Mouse (Mus musculus): ENCODE data around the gene Oip5. TPM values are rescaled to one million over a fixed set of nuclear protein-coding genes. Genes with fewer than 3 reads are reported as not detected.
"Not testable (repeated sequence)": the region's sequence is repeated elsewhere in the genome, so short reads cannot be mapped to it uniquely, and the experiment has no call there.

The Oip5 gene
- polyA plus RNA-seq, 1 experiment from 2014 or later: 45.4 TPM

GRCm38 (mm10) chr2:119602488-119602887 lies 15.8 kb downstream of the Oip5 start:
- no peak overlapping the region for H3K4me3 ChIP-seq
- 83% methylated on average over 1 of the region's 1 CpGs for WGBS
- DNase-seq (ENCODE audit: low spot score): no peak
- peaks cover 95% of the 10 kb centered on the region for H3K36me3 ChIP-seq
- no peak overlapping the region for H3K27ac ChIP-seq (replicated peaks)
- H3K4me1 ChIP-seq: no peaks in the 10 kb centered on the region
- H3K27me3 ChIP-seq (ENCODE audit: low read depth, poor library complexity, severe bottlenecking): no peaks in the 10 kb centered on the region
- H3K9me3 ChIP-seq (replicated peaks): no peaks in the 10 kb centered on the region

DNA sequence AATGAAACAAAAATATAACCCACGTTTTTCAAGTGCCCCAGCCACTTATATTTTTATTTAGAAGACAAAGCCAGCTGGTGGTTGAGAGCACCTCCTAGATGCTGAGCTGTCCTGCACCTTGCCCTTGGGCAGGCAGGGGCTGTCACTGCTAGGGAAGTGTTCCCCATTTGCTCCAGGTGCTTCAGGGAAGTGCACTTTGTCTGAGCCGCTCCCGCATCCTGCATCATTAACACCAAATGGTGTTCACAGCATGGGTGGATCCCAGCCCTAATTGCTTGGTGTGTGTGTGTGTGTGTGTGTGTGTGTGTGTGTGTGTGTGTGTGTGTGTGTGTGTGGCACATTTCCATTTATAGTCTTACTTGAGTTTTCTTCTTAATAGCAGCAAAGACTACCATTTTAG lies 16.7 kb downstream of the Oip5 start:
- not testable (repeated sequence) for H3K4me1 ChIP-seq; H3K9me3 ChIP-seq (replicated peaks); H3K4me3 ChIP-seq; H3K27me3 ChIP-seq (ENCODE audit: low read depth, poor library complexity, severe bottlenecking); DNase-seq (ENCODE audit: low spot score); H3K27ac ChIP-seq (replicated peaks)
- peaks cover 95% of the 10 kb centered on the region for H3K36me3 ChIP-seq
- WGBS: 86% methylated on average over 3 of the region's 3 CpGs

DNA sequence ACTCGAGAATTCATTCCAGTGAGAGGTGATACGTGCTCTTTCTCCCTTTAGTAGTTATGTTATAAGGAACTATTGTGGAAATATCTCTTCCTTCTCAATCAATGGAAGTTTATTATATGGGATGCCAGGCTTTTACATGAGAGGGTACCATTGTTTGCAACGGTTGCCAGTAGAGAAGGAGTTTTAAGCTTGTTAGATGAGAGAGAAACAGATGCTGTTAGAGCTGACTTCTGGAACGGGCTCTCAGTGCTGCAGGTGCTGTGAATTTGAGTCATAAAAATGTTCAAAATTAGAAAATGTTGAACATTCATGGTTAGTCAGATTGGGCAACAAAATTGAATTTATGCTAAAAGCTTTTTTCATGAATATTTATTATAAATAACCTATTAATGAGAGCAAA lies 17.2 kb downstream of the Oip5 start:
- WGBS: 92% methylated on average over 4 of the region's 4 CpGs

DNA sequence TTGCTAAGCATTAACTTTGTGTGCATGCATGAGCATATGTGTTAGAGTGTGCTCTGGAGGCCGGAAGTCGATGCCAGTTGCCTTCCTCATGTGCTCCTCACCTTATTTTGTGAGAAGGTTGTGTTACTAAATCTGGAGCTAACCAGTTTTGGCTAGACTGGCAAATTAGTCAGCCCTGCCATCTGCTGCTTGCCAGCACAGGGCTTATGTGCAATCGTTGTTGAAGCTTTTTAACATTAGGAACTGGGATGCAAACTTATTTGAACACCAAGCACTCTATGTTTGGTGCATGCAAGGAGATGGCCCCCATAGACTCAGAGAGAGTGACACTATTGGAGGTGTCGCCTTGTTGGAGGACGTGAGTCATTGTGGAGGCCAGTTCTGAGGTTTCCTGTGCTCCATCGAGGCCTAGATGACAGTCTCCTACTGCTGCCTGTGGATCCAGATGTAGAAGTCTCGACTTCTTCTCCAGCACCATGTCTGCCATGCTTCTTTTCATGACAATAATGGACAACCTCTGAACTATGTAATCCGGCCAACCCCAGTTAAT lies 21.4 kb downstream of the Oip5 start:
- Histone ChIP-seq H3K9me3 (replicated peaks) (no peaks in the 10 kb centered on the region), H3K4me3 (no peak overlapping the region), H3K36me3 (peaks cover 59% of the 10 kb centered on the region), H3K27ac (replicated peaks) (no peak overlapping the region), H3K27me3 (ENCODE audit: low read depth, poor library complexity, severe bottlenecking) (no peaks in the 10 kb centered on the region), H3K4me1 (peaks cover 21% of the 10 kb centered on the region)
- DNase-seq (ENCODE audit: low spot score): no peak
- 94% methylated on average over 8 of the region's 8 CpGs for WGBS

More for the DNA sequence above, 17.2 kb downstream of the Oip5 start:
- Histone ChIP-seq H3K4me1 (peaks cover 3% of the 10 kb centered on the region), H3K9me3 (replicated peaks) (no peaks in the 10 kb centered on the region), H3K36me3 (peaks cover 95% of the 10 kb centered on the region), H3K4me3 (no peak overlapping the region), H3K27me3 (ENCODE audit: low read depth, poor library complexity, severe bottlenecking) (no peaks in the 10 kb centered on the region), H3K27ac (replicated peaks) (no peak overlapping the region)
- no peak for DNase-seq (ENCODE audit: low spot score)

GRCm38 (mm10) chr2:119595308-119595707 lies 23.0 kb downstream of the Oip5 start:
- WGBS: 73% methylated on average over 4 of the region's 4 CpGs
- peaks cover 21% of the 10 kb centered on the region for H3K4me1 ChIP-seq
- H3K27me3 ChIP-seq (ENCODE audit: low read depth, poor library complexity, severe bottlenecking): no peaks in the 10 kb centered on the region
- peak overlapping the region; percentile 97 for H3K27ac ChIP-seq (replicated peaks)
- H3K4me3 ChIP-seq: peak overlapping the region; percentile 98
- DNase-seq (ENCODE audit: low spot score): no peak
- peaks cover 53% of the 10 kb centered on the region for H3K36me3 ChIP-seq
- no peaks in the 10 kb centered on the region for H3K9me3 ChIP-seq (replicated peaks)

DNA sequence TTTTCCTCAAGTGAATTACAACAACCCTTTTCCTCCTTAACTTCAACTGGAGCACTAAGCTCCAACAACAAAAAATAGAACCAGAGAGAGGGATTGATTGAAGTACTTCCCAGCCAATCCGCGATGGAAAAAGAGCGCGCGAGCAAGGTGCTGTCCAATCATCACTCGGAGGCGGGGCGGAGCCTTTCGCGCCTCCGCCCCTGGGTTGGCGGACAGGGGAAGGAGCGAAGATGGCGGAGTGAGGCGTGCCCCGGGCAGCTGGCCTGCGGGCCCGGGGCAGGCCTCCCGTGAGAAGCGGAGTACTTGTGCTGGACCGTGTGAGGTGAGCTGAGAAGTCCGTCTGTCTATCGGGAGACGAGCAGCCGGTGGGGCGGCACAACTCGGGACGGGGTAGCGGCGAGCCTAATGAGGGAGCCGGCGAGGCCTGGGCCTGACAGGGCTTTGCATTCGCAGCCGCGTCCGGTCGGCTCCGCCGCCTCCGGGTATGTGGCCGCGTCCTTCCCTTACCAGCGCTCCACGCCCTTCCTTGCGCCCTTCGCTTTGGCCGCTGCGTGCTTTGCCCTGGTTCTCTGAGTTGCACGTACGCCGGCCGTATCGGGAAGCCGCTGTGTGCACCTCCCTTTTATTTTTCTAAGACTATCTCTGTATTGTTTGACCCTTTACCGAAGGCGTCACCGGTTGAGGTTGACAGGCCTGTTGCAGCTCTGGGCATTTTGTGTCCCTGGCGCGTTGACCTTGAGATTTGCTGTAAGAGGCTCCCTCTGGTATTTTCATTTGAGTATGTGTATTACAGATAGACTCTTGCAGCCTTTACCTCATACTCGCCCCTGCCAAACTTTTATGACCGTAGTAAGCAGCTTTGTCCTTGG lies 23.9 kb downstream of the Oip5 start:
- under 1% methylated on average over 61 of the region's 61 CpGs for WGBS
- Histone ChIP-seq H3K27me3 (ENCODE audit: low read depth, poor library complexity, severe bottlenecking) (no peaks in the 10 kb centered on the region), H3K9me3 (replicated peaks) (no peaks in the 10 kb centered on the region), H3K4me3 (peak overlapping the region; percentile 98), H3K36me3 (peaks cover 44% of the 10 kb centered on the region), H3K4me1 (peaks cover 21% of the 10 kb centered on the region), H3K27ac (replicated peaks) (peak overlapping the region; percentile 97)
- DNase-seq (ENCODE audit: low spot score): peak; percentile 95

DNA sequence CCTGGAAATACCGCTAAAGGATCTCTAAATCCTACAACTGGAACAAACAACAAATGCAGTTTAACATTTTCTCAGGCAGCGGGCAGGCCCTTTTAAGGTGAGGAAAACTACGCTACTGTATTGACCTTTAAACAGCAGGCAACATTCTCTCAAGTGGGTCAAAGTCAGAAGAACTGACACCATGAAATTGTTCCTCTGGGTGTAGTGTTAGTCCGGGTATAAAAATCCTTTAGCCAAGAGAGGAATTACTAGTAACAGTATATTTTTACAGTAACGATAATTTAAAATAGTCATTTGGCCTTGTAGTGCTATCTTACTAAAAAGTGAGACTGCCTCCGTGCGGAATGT lies 24.5 kb downstream of the Oip5 start:
- H3K4me1 ChIP-seq: peaks cover 21% of the 10 kb centered on the region
- H3K36me3 ChIP-seq: peaks cover 37% of the 10 kb centered on the region
- peak overlapping the region; percentile 98 for H3K4me3 ChIP-seq
- no peaks in the 10 kb centered on the region for H3K9me3 ChIP-seq (replicated peaks)
- H3K27me3 ChIP-seq (ENCODE audit: low read depth, poor library complexity, severe bottlenecking): no peaks in the 10 kb centered on the region
- peak; percentile 20 for DNase-seq (ENCODE audit: low spot score)
- WGBS: 12% methylated on average over 7 of the region's 7 CpGs
- H3K27ac ChIP-seq (replicated peaks): peak overlapping the region; percentile 97

- 90% methylated on average over 3 of the region's 3 CpGs for WGBS
- peaks cover 14% of the 10 kb centered on the region for H3K36me3 ChIP-seq
Observed at GRCm38 (mm10) chr2:119591247-119591646, 27.0 kb downstream of the Oip5 start.

GRCm38 (mm10) chr2:119587383-119587782 lies 30.9 kb downstream of the Oip5 start:
- DNase-seq (ENCODE audit: low spot score): peak; percentile 54
- H3K9me3 ChIP-seq (replicated peaks): no peaks in the 10 kb centered on the region
- H3K27ac ChIP-seq (replicated peaks): no peak overlapping the region
- no peaks in the 10 kb centered on the region for H3K27me3 ChIP-seq (ENCODE audit: low read depth, poor library complexity, severe bottlenecking)
- peaks cover 12% of the 10 kb centered on the region; the same call in 1 of the 2 replicates for H3K36me3 ChIP-seq
- H3K4me3 ChIP-seq: no peak overlapping the region
- 15% methylated on average over 4 of the region's 4 CpGs for WGBS
- H3K4me1 ChIP-seq: no peaks in the 10 kb centered on the region

More at GRCm38 (mm10) chr2:119591247-119591646, 27.0 kb downstream of the Oip5 start:
- no peak overlapping the region for H3K27ac ChIP-seq (replicated peaks)
- DNase-seq (ENCODE audit: low spot score): no peak
- no peak overlapping the region for H3K4me3 ChIP-seq
- H3K9me3 ChIP-seq (replicated peaks): no peaks in the 10 kb centered on the region
- no peaks in the 10 kb centered on the region for H3K27me3 ChIP-seq (ENCODE audit: low read depth, poor library complexity, severe bottlenecking)
- H3K4me1 ChIP-seq: peaks cover 20% of the 10 kb centered on the region

DNA sequence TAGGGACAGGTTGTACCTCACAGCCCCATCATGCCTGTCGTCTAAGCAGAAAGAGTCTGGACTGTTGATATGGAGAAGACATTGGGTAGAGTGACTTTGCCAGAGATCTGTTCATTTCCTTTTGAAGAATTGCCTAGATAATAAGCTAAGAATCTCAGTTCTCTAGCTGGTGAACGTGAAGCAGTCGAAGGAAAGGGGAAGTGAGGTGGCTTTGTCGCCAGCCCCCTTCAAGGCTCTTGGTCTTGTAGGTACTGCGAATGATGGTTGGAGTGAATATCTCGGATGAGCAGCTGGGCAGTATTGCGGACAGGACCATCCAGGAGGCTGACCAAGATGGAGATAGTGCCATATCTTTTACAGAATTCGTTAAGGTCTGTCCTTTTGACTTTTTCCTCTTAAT lies 34.0 kb downstream of the Oip5 start:
- Histone ChIP-seq H3K27me3 (ENCODE audit: low read depth, poor library complexity, severe bottlenecking) (no peaks in the 10 kb centered on the region), H3K4me3 (no peak overlapping the region), H3K36me3 (peaks cover 2% of the 10 kb centered on the region; the same call in 1 of the 2 replicates), H3K27ac (replicated peaks) (no peak overlapping the region), H3K9me3 (replicated peaks) (no peaks in the 10 kb centered on the region), H3K4me1 (no peaks in the 10 kb centered on the region)
- 92% methylated on average over 8 of the region's 8 CpGs for WGBS
- DNase-seq (ENCODE audit: low spot score): no peak

GRCm38 (mm10) chr2:119583439-119583838 lies 34.8 kb downstream of the Oip5 start:
- Histone ChIP-seq H3K27me3 (ENCODE audit: low read depth, poor library complexity, severe bottlenecking) (no peaks in the 10 kb centered on the region), H3K27ac (replicated peaks) (no peak overlapping the region), H3K36me3 (peaks cover 2% of the 10 kb centered on the region; the same call in 1 of the 2 replicates), H3K4me3 (no peak overlapping the region), H3K9me3 (replicated peaks) (no peaks in the 10 kb centered on the region), H3K4me1 (no peaks in the 10 kb centered on the region)
- DNase-seq (ENCODE audit: low spot score): no peak
- WGBS: 74% methylated on average over 2 of the region's 2 CpGs

- no peaks in the 10 kb centered on the region for H3K9me3 ChIP-seq (replicated peaks)
- 94% methylated on average over 3 of the region's 3 CpGs for WGBS
- DNase-seq (ENCODE audit: low spot score): no peak
- H3K27me3 ChIP-seq (ENCODE audit: low read depth, poor library complexity, severe bottlenecking): no peaks in the 10 kb centered on the region
- H3K4me1 ChIP-seq: no peaks in the 10 kb centered on the region
- no peak overlapping the region for H3K27ac ChIP-seq (replicated peaks)
- H3K4me3 ChIP-seq: no peak overlapping the region
- H3K36me3 ChIP-seq: peaks cover 2% of the 10 kb centered on the region; the same call in 1 of the 2 replicates
Observed at GRCm38 (mm10) chr2:119581571-119581970, 36.7 kb downstream of the Oip5 start.

- H3K9me3 ChIP-seq (replicated peaks): no peaks in the 10 kb centered on the region
- no peak for DNase-seq (ENCODE audit: low spot score)
- WGBS: 86% methylated on average over 1 of the region's 1 CpGs
- H3K4me3 ChIP-seq: no peak overlapping the region
- no peak overlapping the region for H3K27ac ChIP-seq (replicated peaks)
- H3K36me3 ChIP-seq: peaks cover 19% of the 10 kb centered on the region
- no peaks in the 10 kb centered on the region for H3K4me1 ChIP-seq
- H3K27me3 ChIP-seq (ENCODE audit: low read depth, poor library complexity, severe bottlenecking): no peaks in the 10 kb centered on the region
Observed at GRCm38 (mm10) chr2:119572471-119572870, 45.8 kb downstream of the Oip5 start.
